Mouse (Mus musculus): ENCODE results near the gene 4931428L18Rik.
A peak's percentile ranks its signal among the peaks of the same experiment; 100 is the strongest.
"Not testable (repeated sequence)": the region's sequence is repeated elsewhere in the genome, so short reads cannot be mapped to it uniquely, and the experiment has no call there.

Gene 4931428L18Rik

GRCm38 (mm10) chr1:31058861-31059351 is 163.6 kb downstream of the 4931428L18Rik start:
- no peak for DNase-seq (ENCODE audit: low spot score)

- no peak for DNase-seq (ENCODE audit: low spot score)
Observed at GRCm38 (mm10) chr1:31058196-31058595, 164.3 kb downstream of the 4931428L18Rik start.

GRCm38 (mm10) chr1:31051370-31051921 is 171.0 kb downstream of the 4931428L18Rik start:
- DNase-seq (ENCODE audit: low spot score), result no peak

GRCm38 (mm10) chr1:31049954-31050652 is 172.4 kb downstream of the 4931428L18Rik start:
- no peak for DNase-seq (ENCODE audit: low spot score)

- DNase-seq (ENCODE audit: low spot score), result no peak
Observed at GRCm38 (mm10) chr1:31043208-31043607, 179.3 kb downstream of the 4931428L18Rik start.

- no peak for DNase-seq (ENCODE audit: low spot score)
Observed at GRCm38 (mm10) chr1:31042793-31043192, 179.7 kb downstream of the 4931428L18Rik start.

- DNase-seq (ENCODE audit: low spot score), result no peak
Observed at GRCm38 (mm10) chr1:31033851-31034534, 188.5 kb downstream of the 4931428L18Rik start.

- DNase-seq (ENCODE audit: low spot score), result no peak
Observed at GRCm38 (mm10) chr1:31032351-31032750, 190.1 kb downstream of the 4931428L18Rik start.

- DNase-seq (ENCODE audit: low spot score), result no peak
Observed at GRCm38 (mm10) chr1:31023173-31023572, 199.3 kb downstream of the 4931428L18Rik start.

GRCm38 (mm10) chr1:31019283-31019682 is 203.2 kb downstream of the 4931428L18Rik start:
- no peak for DNase-seq (ENCODE audit: low spot score)

- DNase-seq (ENCODE audit: low spot score), result no peak
Observed at GRCm38 (mm10) chr1:31017377-31017776, 205.1 kb downstream of the 4931428L18Rik start.

GRCm38 (mm10) chr1:31016068-31016467 is 206.4 kb downstream of the 4931428L18Rik start:
- DNase-seq (ENCODE audit: low spot score), result no peak

- no peak for DNase-seq (ENCODE audit: low spot score)
Observed at GRCm38 (mm10) chr1:31015261-31015660, 207.2 kb downstream of the 4931428L18Rik start.

- DNase-seq (ENCODE audit: low spot score), result not testable (repeated sequence)
Observed at GRCm38 (mm10) chr1:30977868-30978267, 244.6 kb downstream of the 4931428L18Rik start, which contains the start of gene AC153137.1. Gene AC153137.1, minus strand, starts transcription at chr1:30977968.

GRCm38 (mm10) chr1:30977239-30977638 is 245.2 kb downstream of the 4931428L18Rik start:
- DNase-seq (ENCODE audit: low spot score), result not testable (repeated sequence)

- DNase-seq (ENCODE audit: low spot score), result no peak
Observed at GRCm38 (mm10) chr1:30951795-30952194, 270.7 kb downstream of the 4931428L18Rik start.

- no peak for DNase-seq (ENCODE audit: low spot score)
Observed at GRCm38 (mm10) chr1:30950456-30950835, 272.0 kb downstream of the 4931428L18Rik start.

GRCm38 (mm10) chr1:30949710-30950455 is 272.6 kb downstream of the 4931428L18Rik start:
- peak; percentile 98 for DNase-seq (ENCODE audit: low spot score)

GRCm38 (mm10) chr1:30948950-30949639 is 273.4 kb downstream of the 4931428L18Rik start:
- peak; percentile 49 for DNase-seq (ENCODE audit: low spot score)

- peak; percentile 23 for DNase-seq (ENCODE audit: low spot score)
Observed at GRCm38 (mm10) chr1:30948361-30948949, 274.0 kb downstream of the 4931428L18Rik start.
